Mouse (Mus musculus): ENCODE data around the gene Npm1.

DNA sequence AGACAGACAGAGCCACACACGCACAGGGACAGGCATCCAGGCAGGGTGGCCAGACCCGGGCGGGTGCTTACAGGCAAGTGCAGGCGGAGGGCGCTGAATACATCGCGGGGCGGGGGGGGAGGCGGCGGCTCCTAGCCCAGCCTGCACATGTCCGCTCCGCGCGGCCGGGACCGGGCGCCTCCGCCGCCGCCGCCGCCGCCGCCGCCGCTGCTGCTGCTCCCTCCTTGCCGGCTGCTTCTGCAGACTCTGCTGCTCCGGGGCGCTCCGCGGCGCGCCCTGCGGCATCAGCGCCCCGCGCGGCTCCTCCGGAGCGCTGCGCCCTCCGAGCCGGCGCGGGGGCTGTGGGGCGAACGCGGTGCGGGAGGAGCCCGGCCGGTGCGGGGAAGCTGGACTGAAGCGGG lies 15.8 kb downstream of the Npm1 start, which contains the start of gene Fgf18:
- no peak for TF ChIP-seq POLR2A (IDR thresholded peaks at IDR 0.05; ENCODE audit: borderline replicate concordance, insufficient read depth, low read length)
- TF ChIP-seq CTCF (IDR thresholded peaks at IDR 0.05; ENCODE audit: borderline replicate concordance, insufficient read depth, low read depth, low read length), result no peak
